Mouse (Mus musculus): Measurements from ENCODE around the gene Zfp629.

GRCm38 (mm10) chr7:127641260-127641659 lies 25.7 kb upstream of the Zfp629 start:
- TF ChIP-seq POLR2A (IDR thresholded peaks at IDR 0.05; ENCODE audit: insufficient read length, low read depth) (no peak), TCF3 (IDR thresholded peaks at IDR 0.05; ENCODE audit: insufficient read length, low read depth) (no peak), MYOD1 (IDR thresholded peaks at IDR 0.05; ENCODE audit: control insufficient read depth in 1 of 3, insufficient read length in 2 of 3, low read depth in 2 of 3) (no peak), TCF12 (IDR thresholded peaks at IDR 0.05; ENCODE audit: insufficient read depth, poor library complexity, severe bottlenecking) (no peak), E2F4 (IDR thresholded peaks at IDR 0.05; ENCODE audit: insufficient read depth) (no peak), MAX (IDR thresholded peaks at IDR 0.05; ENCODE audit: low read depth) (no peak), USF1 (IDR thresholded peaks at IDR 0.05; ENCODE audit: low read depth) (no peak), POLR2AphosphoS2 (IDR thresholded peaks at IDR 0.05; ENCODE audit: insufficient read length, low read depth) (no peak), CEBPB (IDR thresholded peaks at IDR 0.05; ENCODE audit: insufficient read depth, poor library complexity, severe bottlenecking) (no peak), REST (IDR thresholded peaks at IDR 0.05; ENCODE audit: insufficient read depth, insufficient read length) (no peak), MYOG (IDR thresholded peaks at IDR 0.05; ENCODE audit: control insufficient read depth in 1 of 3, insufficient read depth in 1 of 3, insufficient read length in 2 of 3, low read depth in 2 of 3) (no peak)

Data from myocyte (in vitro differentiated cells).